17 mouse cellular contexts compared by ENCODE assay signal in the genomic region with DNA sequence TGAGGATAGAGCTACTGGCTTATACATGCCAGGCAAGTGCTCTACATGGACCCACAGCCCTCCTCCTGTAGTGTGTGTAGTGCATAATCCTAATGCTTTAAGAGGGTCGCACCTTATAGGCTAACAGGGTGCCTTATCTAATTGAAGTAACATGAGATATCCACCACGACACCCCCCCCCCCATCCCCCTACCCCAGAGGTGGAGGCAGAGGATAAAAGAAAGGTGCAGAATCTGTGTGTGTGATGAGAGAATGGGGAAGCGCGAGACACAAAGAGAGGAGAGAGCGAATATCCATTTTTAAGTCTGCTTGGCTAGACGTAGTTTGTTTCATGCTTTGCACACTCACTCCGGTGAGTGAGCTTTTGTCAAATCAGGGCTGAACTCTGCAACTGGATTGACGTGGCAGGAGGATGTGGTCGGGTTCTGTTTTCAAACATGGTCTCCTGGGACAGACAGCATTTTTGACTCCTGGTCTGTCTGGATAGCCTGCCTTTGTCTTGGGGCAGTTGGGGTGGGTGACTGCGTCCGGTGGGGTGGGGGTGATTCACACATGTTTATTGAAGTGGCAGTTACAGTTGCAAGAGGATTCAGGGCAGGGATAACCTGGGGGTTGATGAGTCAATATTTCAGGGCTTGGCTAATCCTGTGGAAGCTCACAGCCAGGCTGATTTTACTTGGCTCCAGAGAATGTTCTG.
DNase-seq lines count a peak whose midpoint lies in the region; ATAC-seq lines count a peak whose summit lies in the region.
"Had no signal": no experiment of that assay in that cellular context is flagged by ENCODE, and none has a peak within 500 bp of the region (broad histone marks: within the 10 kb centered on the region; RNA-seq: fewer than 3 reads in every experiment).

No protein-coding gene starts in this region.

- DNase-seq in heart, adult 11 months: peak; percentile 85
- no peak for DNase-seq in heart, adult 8-10 months (ENCODE audit: low spot score)
- DNase-seq in CD4-positive, CD25-positive, alpha-beta regulatory T cell, adult 2 months (ENCODE audit: low read depth, low spot score): peak; percentile 56
- peak; percentile 53 for DNase-seq in adipocyte (ENCODE audit: low spot score)
- DNase-seq in naive thymus-derived CD4-positive, alpha-beta T cell, adult 2 months (ENCODE audit: low read depth): peak; percentile 70
- DNase-seq in midbrain, embryonic 10.5 days (ENCODE audit: low spot score): no peak
- no peak for DNase-seq in layer of hippocampus, adult 9-11 months
- DNase-seq: cerebellum, adult 2 months; forebrain, postnatal 0 days; gastrocnemius, postnatal 14 days; kidney, postnatal 25 days; right cerebral cortex, postnatal 14 days; thymus, postnatal 14 days had no signal

- H3K9me3 ChIP-seq in kidney, embryonic 16.5 days (ENCODE audit: low read length): no peaks in the 10 kb centered on the region
- no peaks in the 10 kb centered on the region for H3K9me3 ChIP-seq in midbrain, embryonic 10.5 days (replicated peaks)
- H3K9me3 ChIP-seq: hindbrain, embryonic 10.5 days; intestine, embryonic 15.5 days; limb, embryonic 12.5 days had no signal

- H3K9ac ChIP-seq in kidney, embryonic 16.5 days (replicated peaks; ENCODE audit: low read length): no peak overlapping the region
- H3K9ac ChIP-seq: forebrain, postnatal 0 days; intestine, embryonic 15.5 days; limb, embryonic 12.5 days had no signal

- ATAC-seq in kidney, embryonic 16.5 days (ENCODE audit: low FRiP score, low TSS enrichment): no peak
- ATAC-seq: forebrain, postnatal 0 days; intestine, embryonic 15.5 days had no signal

- H3K4me1 ChIP-seq in kidney, embryonic 16.5 days (ENCODE audit: insufficient read depth, low read length): no peaks in the 10 kb centered on the region
- no peaks in the 10 kb centered on the region for H3K4me1 ChIP-seq in midbrain, embryonic 10.5 days
- H3K4me1 ChIP-seq: hindbrain, embryonic 10.5 days; intestine, embryonic 15.5 days; limb, embryonic 12.5 days had no signal

- no peaks in the 10 kb centered on the region for H3K36me3 ChIP-seq in kidney, embryonic 16.5 days (ENCODE audit: insufficient read depth, low read length)
- H3K36me3 ChIP-seq in midbrain, embryonic 10.5 days: no peaks in the 10 kb centered on the region
- H3K36me3 ChIP-seq: hindbrain, embryonic 10.5 days; intestine, embryonic 15.5 days; limb, embryonic 12.5 days had no signal

- no peaks in the 10 kb centered on the region for H3K27me3 ChIP-seq in kidney, embryonic 16.5 days (ENCODE audit: insufficient read depth, low read length)
- 0 out of 2 replicates have a peak, but pooled peaks cover 4% of the 10 kb centered on the region for H3K27me3 ChIP-seq in midbrain, embryonic 10.5 days (ENCODE audit: low read depth, poor library complexity, severe bottlenecking)
- H3K27me3 ChIP-seq: intestine, embryonic 15.5 days; limb, embryonic 12.5 days had no signal

- WGBS in kidney, embryonic 16.5 days: 73% methylated on average over 11 of the region's 11 CpGs
- WGBS in midbrain, embryonic 10.5 days: 85% methylated on average over 11 of the region's 11 CpGs

- no peak overlapping the region for H3K4me2 ChIP-seq in kidney, embryonic 16.5 days (replicated peaks; ENCODE audit: low read depth, low read length)
- H3K4me2 ChIP-seq: intestine, embryonic 15.5 days; limb, embryonic 12.5 days had no signal

- H3K4me3 ChIP-seq in kidney, embryonic 16.5 days (ENCODE audit: low read length): no peak overlapping the region
- H3K4me3 ChIP-seq in midbrain, embryonic 10.5 days: no peak overlapping the region
- H3K4me3 ChIP-seq: hindbrain, embryonic 10.5 days; intestine, embryonic 15.5 days; limb, embryonic 12.5 days had no signal

- H3K27ac ChIP-seq in kidney, embryonic 16.5 days (ENCODE audit: low read length): no peak overlapping the region
- H3K27ac ChIP-seq in midbrain, embryonic 10.5 days (replicated peaks): no peak overlapping the region
- H3K27ac ChIP-seq: hindbrain, embryonic 10.5 days; intestine, embryonic 15.5 days; limb, embryonic 12.5 days had no signal

Comparison
In these comparisons a context has a peak if more than half of its experiments do, and no peak if none do; other contexts are left out.
1. DNase-seq: peak in heart, adult 11 months (single experiment), CD4-positive, CD25-positive, alpha-beta regulatory T cell, adult 2 months (single experiment), adipocyte (single experiment) and naive thymus-derived CD4-positive, alpha-beta T cell, adult 2 months (single experiment); none in heart, adult 8-10 months (single experiment), midbrain, embryonic 10.5 days (single experiment) and layer of hippocampus, adult 9-11 months (single experiment).